Mouse (Mus musculus) kidney, postnatal 0 days (tissue): ENCODE measurements around the gene Col15a1. TPM values are rescaled to one million over a fixed set of nuclear protein-coding genes. Genes with fewer than 3 reads are reported as not detected.

Source experiments
- ATAC-seq: fragments of 200-750 bp; cut with Nextera tagmentation; replicated peaks from 2 replicates; pipeline ENCODE4 v1.8.0; 2017; ENCODE audit warnings: low read depth, moderate number of reproducible peaks, moderate TSS enrichment, moderate library complexity; ENCODE audit not compliant: low FRiP score
- DNase-seq: peaks from one replicate; pipeline ENCODE4 v3.0.0-alpha.2; 2016; ENCODE audit warnings: low spot score
- H3K27ac ChIP-seq: fragments of 300-500 bp; sonication (generic); 2 replicates; pipeline ENCODE4 v1.5.1; 2014; ENCODE audit warnings: mild to moderate bottlenecking
- H3K27me3 ChIP-seq: fragments of 300-500 bp; sonication (generic); 2 replicates; pipeline ENCODE4 v1.6.1; 2014; ENCODE audit warnings: low read length, mixed read lengths; ENCODE audit not compliant: insufficient read depth
- H3K36me3 ChIP-seq: fragments of 300-500 bp; sonication (generic); 2 replicates; pipeline ENCODE4 v1.6.1; 2014; ENCODE audit warnings: low read length, mixed read lengths; ENCODE audit not compliant: insufficient read depth
- H3K4me1 ChIP-seq: fragments of 300-500 bp; sonication (generic); replicated peaks from 2 replicates; pipeline ENCODE4 v1.6.1; 2014; ENCODE audit warnings: antibody characterized with exemption, low read length, mixed read lengths; ENCODE audit not compliant: insufficient read depth
- H3K4me2 ChIP-seq: fragments of 300-500 bp; sonication (generic); 2 replicates; pipeline ENCODE4 v1.6.1; 2014; ENCODE audit warnings: mild to moderate bottlenecking, low read length, moderate library complexity, mixed read lengths
- H3K4me3 ChIP-seq: fragments of 300-500 bp; sonication (generic); replicated peaks from 2 replicates; pipeline ENCODE4 v1.5.1; 2014; ENCODE audit warnings: low read depth, low read length
- H3K9ac ChIP-seq: fragments of 300-500 bp; sonication (generic); 2 replicates; pipeline ENCODE4 v1.6.1; 2014; ENCODE audit warnings: low read depth, low read length
- H3K9me3 ChIP-seq: fragments of 300-500 bp; sonication (generic); replicated peaks from 2 replicates; pipeline ENCODE4 v1.6.1; 2016; ENCODE audit warnings: low read length, inconsistent platforms, mixed read lengths
- CTCF ChIP-seq: IDR thresholded peaks from 2 replicates; pipeline ENCODE4 v1.5.1; 2016; ENCODE audit warnings: antibody characterized with exemption, low read depth, mild to moderate bottlenecking, moderate library complexity
- WGBS: fragments of 180-500 bp; shearing (Covaris S2); extraction: QIAGEN DNeasy Blood & Tissue Kit; methylation state at CpG from one replicate; pipeline ENCODE4 v1.1.7; 2014; 5-methylcytosine and 5-hydroxymethylcytosine counted together
- polyA plus RNA-seq: library from polyadenylated mRNA; unstranded; fragments of >200 nt; fragmentation: Nextera tagmentation; extraction: Ambion mirVana; gene quantifications from 2 replicates; pipeline ENCODE4 v1.2.1, GENCODE M21; 2015

The Col15a1 gene
- polyA plus RNA-seq, 1 experiment from 2014 or later: 46.5 TPM

- Histone ChIP-seq H3K9ac (no peak overlapping the region), H3K9me3 (no peaks in the 10 kb centered on the region), H3K4me2 (no peak overlapping the region), H3K36me3 (peaks cover 3% of the 10 kb centered on the region; the same call in 1 of the 2 replicates), H3K27me3 (no peaks in the 10 kb centered on the region), H3K4me3 (no peak overlapping the region), H3K4me1 (no peaks in the 10 kb centered on the region), H3K27ac (no peak overlapping the region)
- WGBS: 98% methylated on average over 3 of the region's 3 CpGs
- ATAC-seq: no peak
- DNase-seq: no peak
- peak; percentile 37; the same call in 1 of the 2 replicates for TF ChIP-seq CTCF
Measured at GRCm38 (mm10) chr4:47252627-47253026, 44.7 kb downstream of the Col15a1 start.

GRCm38 (mm10) chr4:47255641-47256040 lies 47.7 kb downstream of the Col15a1 start:
- Histone ChIP-seq H3K36me3 (peaks cover 6% of the 10 kb centered on the region; the same call in 1 of the 2 replicates), H3K4me1 (no peaks in the 10 kb centered on the region), H3K27ac (no peak overlapping the region), H3K4me3 (no peak overlapping the region), H3K9me3 (no peaks in the 10 kb centered on the region), H3K9ac (no peak overlapping the region), H3K4me2 (no peak overlapping the region), H3K27me3 (no peaks in the 10 kb centered on the region)
- TF ChIP-seq CTCF: peak; percentile 94
- 0 out of 2 replicates have a peak, but pooled peaks have one; percentile 51 for ATAC-seq
- 45% methylated on average over 4 of the region's 4 CpGs for WGBS
- peak; percentile 80 for DNase-seq

- H3K4me3 ChIP-seq: no peak overlapping the region
- WGBS: 24% methylated on average over 3 of the region's 3 CpGs
- H3K4me2 ChIP-seq: no peak overlapping the region
- H3K27ac ChIP-seq: no peak overlapping the region
- H3K36me3 ChIP-seq: peaks cover 6% of the 10 kb centered on the region; the same call in 1 of the 2 replicates
- H3K9me3 ChIP-seq: no peaks in the 10 kb centered on the region
- TF ChIP-seq CTCF: no peak
- no peaks in the 10 kb centered on the region for H3K4me1 ChIP-seq
- no peak for DNase-seq
- ATAC-seq: no peak; the same call in 1 of the 2 replicates
- H3K27me3 ChIP-seq: no peaks in the 10 kb centered on the region
- no peak overlapping the region for H3K9ac ChIP-seq
Measured at GRCm38 (mm10) chr4:47258201-47258600, 50.2 kb downstream of the Col15a1 start.

- DNase-seq (no peak), ATAC-seq (peak; percentile 46; the same call in 1 of the 2 replicates)
- 67% methylated on average over 6 of the region's 6 CpGs for WGBS
Measured at GRCm38 (mm10) chr4:47261049-47261448, 53.1 kb downstream of the Col15a1 start.

GRCm38 (mm10) chr4:47261919-47262318 lies 54.0 kb downstream of the Col15a1 start:
- 73% methylated on average over 5 of the region's 5 CpGs for WGBS
- no peak overlapping the region for H3K27ac ChIP-seq
- H3K4me2 ChIP-seq: no peak overlapping the region
- H3K9ac ChIP-seq: no peak overlapping the region
- no peak for TF ChIP-seq CTCF
- H3K27me3 ChIP-seq: no peaks in the 10 kb centered on the region
- H3K9me3 ChIP-seq: no peaks in the 10 kb centered on the region
- no peak for ATAC-seq
- DNase-seq: no peak
- H3K4me3 ChIP-seq: no peak overlapping the region
- H3K36me3 ChIP-seq: peaks cover 6% of the 10 kb centered on the region; the same call in 1 of the 2 replicates
- H3K4me1 ChIP-seq: no peaks in the 10 kb centered on the region

More at GRCm38 (mm10) chr4:47261049-47261448, 53.1 kb downstream of the Col15a1 start:
- TF ChIP-seq CTCF: 0 out of 2 replicates have a peak, but pooled peaks have one; percentile 19
- no peak overlapping the region for H3K27ac ChIP-seq
- no peak overlapping the region for H3K4me2 ChIP-seq
- no peak overlapping the region for H3K9ac ChIP-seq
- no peaks in the 10 kb centered on the region for H3K4me1 ChIP-seq
- H3K4me3 ChIP-seq: no peak overlapping the region
- H3K36me3 ChIP-seq: peaks cover 6% of the 10 kb centered on the region; the same call in 1 of the 2 replicates
- H3K27me3 ChIP-seq: no peaks in the 10 kb centered on the region
- no peaks in the 10 kb centered on the region for H3K9me3 ChIP-seq

GRCm38 (mm10) chr4:47265555-47265954 lies 57.6 kb downstream of the Col15a1 start:
- Histone ChIP-seq H3K4me1 (no peaks in the 10 kb centered on the region), H3K4me2 (no peak overlapping the region), H3K4me3 (no peak overlapping the region), H3K36me3 (no peaks in the 10 kb centered on the region), H3K27me3 (no peaks in the 10 kb centered on the region), H3K9ac (no peak overlapping the region), H3K27ac (no peak overlapping the region), H3K9me3 (no peaks in the 10 kb centered on the region)
- no peak for TF ChIP-seq CTCF
- no peak for ATAC-seq
- DNase-seq: no peak
- 76% methylated on average over 5 of the region's 5 CpGs for WGBS
